Mouse (Mus musculus): ENCODE results near the gene Slc38a6.

The Slc38a6 gene

DNA sequence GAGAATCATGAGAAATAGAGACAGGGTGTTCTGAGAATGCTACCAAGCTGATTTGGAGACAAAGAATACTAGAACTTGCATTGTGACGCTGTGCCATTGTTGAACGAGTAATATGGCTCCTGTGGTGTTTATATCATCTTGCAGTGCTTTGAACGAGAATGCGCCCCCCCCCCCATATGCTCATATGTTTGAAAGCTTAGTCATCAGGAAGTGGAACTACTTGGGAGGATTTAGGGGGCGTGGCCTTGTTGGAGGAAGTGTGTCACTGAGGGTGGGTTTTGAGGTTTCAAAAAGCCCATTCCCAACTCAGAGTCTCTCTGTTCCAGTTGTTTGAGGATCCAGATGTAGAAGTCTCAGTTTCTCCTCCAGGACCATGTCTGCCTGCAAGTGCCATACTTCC, 108.0 kb downstream of the Slc38a6 start:
- DNase-seq, result no peak

DNA sequence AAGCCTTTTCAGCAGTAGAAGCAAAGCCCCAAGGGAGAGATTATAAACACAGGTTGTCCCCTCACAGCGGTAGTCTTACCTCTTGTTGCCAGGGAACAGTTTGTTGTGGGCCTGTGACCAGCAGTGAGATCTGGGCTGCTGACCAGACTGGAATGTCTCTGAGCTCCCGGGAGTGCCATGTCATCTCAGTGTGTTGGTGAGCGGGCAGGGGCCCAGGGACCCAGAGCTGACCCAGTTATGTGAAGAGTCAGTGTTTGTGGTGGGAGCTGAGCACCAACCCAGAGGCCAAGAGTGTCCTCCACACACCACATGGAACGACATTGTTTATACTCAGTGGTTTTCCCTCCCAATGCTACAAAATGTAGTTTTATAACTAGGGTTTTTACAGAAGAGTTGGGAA, 112.8 kb downstream of the Slc38a6 start:
- DNase-seq, result no peak

DNA sequence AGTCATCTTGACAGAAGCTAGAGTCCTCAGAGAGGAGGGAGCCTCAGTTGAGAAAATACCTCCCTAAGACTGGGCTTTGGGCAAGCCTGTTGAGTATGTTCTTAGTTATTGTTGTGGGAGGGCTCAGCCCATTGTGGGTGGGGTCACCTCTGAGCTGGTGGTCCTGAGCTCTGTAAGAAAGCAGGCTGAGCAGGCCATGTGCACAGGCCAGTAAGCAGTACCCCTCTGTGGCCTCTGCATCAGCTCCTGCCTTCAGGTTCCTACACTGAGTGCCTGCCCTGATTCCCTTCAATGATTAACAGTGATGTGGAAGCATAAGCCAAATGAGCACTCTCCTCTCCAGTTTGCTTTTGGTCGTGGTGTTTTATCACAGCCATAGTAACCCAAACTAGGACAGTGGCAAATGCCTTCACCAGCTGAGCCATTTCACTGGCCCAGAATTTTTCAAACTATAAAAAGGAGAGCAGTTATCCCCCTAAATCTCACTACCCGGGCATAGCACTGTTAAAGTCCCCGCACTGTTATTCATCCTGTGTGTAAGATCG, 114.0 kb downstream of the Slc38a6 start:
- DNase-seq, result no peak

DNA sequence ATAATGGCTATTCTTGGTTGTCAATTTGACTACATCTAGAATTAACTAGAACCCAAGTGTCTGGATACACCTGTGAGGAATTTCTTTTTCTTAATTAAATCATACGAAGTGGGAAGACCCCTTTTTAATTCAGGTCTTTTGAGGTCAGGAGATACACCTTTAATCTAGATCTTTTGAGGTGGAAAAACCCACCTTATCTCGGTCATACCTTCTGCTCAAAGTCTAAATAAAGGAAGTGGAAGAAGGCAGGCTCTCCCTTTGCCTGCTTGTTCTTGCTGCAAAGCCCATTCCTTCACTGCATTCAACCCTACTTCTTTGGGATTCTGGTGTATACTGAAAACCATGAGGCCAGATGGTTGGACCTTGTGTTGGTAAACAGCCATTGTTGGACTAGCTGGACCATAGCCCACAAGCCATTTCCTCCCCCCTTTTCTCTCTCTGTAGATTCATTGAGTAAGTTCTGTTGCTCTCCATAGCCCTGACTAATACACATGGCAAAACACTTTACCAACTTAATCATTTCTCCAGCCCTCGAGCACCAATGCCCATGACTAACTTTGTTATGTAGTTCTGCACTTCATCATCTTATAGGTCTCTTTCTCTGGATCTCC, 115.0 kb downstream of the Slc38a6 start:
- no peak for DNase-seq

DNA sequence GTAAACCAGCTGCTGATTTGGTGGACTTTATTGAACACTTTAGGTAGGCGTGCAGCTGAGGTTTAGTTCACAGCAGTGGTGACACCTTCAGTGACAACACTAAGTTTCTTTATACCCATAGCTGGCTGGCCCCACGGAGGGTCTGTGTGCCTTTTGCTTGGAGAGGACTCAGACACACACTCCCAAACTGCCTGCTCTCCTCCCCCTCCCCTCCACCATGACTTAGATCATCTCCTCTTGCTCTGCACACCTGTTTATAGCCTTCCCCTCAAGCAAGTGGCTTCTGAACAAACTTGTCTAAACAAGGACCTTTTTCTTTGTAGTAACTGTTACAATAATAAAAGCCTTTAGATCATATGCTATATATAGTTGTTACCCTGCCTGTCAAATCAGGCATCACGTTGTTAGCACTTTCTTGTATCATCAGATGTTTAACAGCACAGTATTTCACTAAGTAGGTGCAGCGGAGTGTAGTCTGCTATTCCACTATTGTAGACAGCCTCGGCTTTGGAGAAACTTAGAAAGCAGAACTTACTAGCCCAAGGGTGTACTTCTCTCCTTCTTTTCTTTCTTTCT, 115.6 kb downstream of the Slc38a6 start:
- DNase-seq, result no peak

DNA sequence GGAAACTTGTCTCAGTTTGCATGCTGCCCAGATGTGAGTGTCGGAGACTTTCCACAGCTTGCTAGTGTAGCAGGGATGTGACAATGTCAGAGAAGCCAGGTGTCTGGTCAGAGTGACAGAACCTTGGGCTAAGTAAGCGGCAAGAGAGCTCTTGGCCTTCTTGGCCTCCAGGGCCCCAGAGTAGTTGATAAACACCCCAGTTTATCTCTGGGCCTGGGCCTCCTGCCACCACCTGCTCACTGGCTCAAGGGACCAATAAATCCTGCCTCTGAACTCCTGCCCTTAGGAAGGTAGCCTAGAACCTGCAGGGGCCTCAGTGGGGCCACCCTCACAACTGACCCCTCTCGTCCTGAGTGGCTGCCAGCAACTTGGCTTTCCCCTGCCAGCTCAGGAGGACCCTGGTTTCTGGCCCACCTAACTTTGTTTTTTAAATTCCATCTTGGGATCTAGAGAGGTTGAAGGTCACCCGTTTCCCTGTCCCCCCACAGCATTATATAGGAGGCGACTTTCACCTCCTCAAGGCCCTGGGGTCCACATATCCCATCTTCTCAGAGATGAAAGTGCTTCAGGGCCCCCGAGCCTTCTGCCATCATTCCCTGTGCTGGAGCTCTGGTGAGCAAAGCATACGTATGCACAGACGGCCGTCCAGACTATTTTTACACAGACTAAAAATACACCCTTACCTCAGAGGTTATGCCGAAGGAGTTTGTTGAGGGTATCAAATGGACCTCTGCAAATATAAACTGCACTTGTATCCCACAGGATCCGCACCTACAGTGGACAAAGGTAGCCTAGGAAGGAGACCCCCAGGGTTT, 116.5 kb downstream of the Slc38a6 start:
- DNase-seq, result no peak
